Mouse (Mus musculus): ENCODE measurements at regions not wholly inside any gene's neighbourhood (a gene's known extent, or its start where the extent isn't known, plus 50 kb on each side); places are given as distances from the start of the nearest gene placed in this dataset.

DNA sequence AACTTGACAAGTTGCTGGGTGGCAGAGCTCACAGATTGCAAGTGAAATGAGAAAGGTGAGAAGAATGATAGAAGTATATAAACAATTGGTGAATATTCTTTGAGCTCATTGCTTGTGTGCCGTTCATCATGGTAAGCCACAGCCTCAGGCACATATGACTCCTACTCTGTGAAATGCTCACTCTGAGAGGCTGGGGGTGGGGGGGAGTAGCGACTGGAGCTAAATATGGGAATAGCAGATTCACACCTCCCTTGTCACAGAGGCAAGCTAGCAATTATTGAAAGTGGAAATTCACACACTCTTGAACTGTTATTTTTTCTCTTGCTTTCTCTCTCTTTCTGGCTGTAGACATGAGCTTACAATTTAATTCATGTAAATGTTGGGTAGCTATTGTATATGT is 481.0 kb upstream of the Lcorl start:
- TF ChIP-seq CTCF (IDR thresholded peaks at IDR 0.05; ENCODE audit: low read depth): no peak
- no peak for TF ChIP-seq EP300 (IDR thresholded peaks at IDR 0.05; ENCODE audit: low read depth)
